Mouse (Mus musculus): ENCODE measurements around the gene Extl1. TPM values are rescaled to one million over a fixed set of nuclear protein-coding genes. Genes with fewer than 3 reads are reported as not detected.

Extl1 gene
- polyA plus RNA-seq, 1 experiment from 2014 or later, result 0.38 TPM

DNA sequence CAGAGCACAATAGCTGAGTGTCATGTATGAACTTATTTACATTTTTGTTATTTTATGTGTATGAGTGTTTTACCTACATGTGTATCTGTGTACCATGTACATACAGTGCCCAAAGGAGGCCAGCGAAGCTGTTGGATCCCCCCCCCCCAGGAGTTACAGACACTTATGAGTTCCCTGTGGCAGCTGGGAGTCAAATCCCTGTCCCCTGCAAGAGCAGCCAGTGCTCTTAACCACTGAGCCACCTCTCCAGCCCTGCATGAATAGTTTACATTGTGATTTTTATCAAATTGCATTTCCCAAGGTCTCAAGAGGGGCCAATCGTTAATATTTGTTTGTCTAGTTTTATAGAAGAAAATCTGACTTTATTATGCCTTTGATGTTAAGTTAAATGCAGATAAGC, 76.7 kb downstream of the Extl1 start:
- H3K9ac ChIP-seq (replicated peaks; ENCODE audit: low read length), result no peak overlapping the region
- H3K4me1 ChIP-seq (ENCODE audit: control insufficient read depth, insufficient read depth, low read length), result no peaks in the 10 kb centered on the region; the same call in 1 of the 2 replicates
- no peaks in the 10 kb centered on the region for H3K9me3 ChIP-seq (replicated peaks; ENCODE audit: control insufficient read depth, low read length)
- ATAC-seq (replicated peaks; ENCODE audit: insufficient number of reproducible peaks, low FRiP score, low TSS enrichment, low read depth), result no peak
- WGBS, result 73% methylated on average over 2 of the region's 2 CpGs
- DNase-seq (ENCODE audit: low spot score), result no peak
- no peaks in the 10 kb centered on the region for H3K27me3 ChIP-seq (ENCODE audit: control insufficient read depth, insufficient read depth, low read length)
- H3K36me3 ChIP-seq (replicated peaks; ENCODE audit: control insufficient read depth, insufficient read depth, low read depth, low read length), result no peaks in the 10 kb centered on the region
- no peak overlapping the region for H3K4me2 ChIP-seq (ENCODE audit: low read depth, low read length)
- H3K27ac ChIP-seq (replicated peaks; ENCODE audit: low read depth, low read length), result no peak overlapping the region; the same call in 1 of the 2 replicates
- no peak overlapping the region for H3K4me3 ChIP-seq (ENCODE audit: low read depth, low read length)

Other genes starting within 250 kb of the Extl1 start
- gene Cep85, start 196.7 kb downstream of the Extl1 start, polyA plus RNA-seq (2014; fragmentation: Nextera tagmentation; extraction: Ambion mirVana), result 27.5 and 29.4 TPM in 2 replicates
- 0.14 TPM in 2 replicates for gene Gm7534, start 180.8 kb downstream of the Extl1 start, polyA plus RNA-seq (2014; fragmentation: Nextera tagmentation; extraction: Ambion mirVana)
- gene Catsper4, start 156.5 kb downstream of the Extl1 start, polyA plus RNA-seq (2014; fragmentation: Nextera tagmentation; extraction: Ambion mirVana), result 0.14 TPM in 1 of 2 replicates, not detected in the other
- gene Cnksr1, start 145.5 kb downstream of the Extl1 start, polyA plus RNA-seq (2014; fragmentation: Nextera tagmentation; extraction: Ambion mirVana), result 0.93 and 1.1 TPM in 2 replicates
- 0.39 and 0.65 TPM in 2 replicates for gene E130218I03Rik, start 140.2 kb downstream of the Extl1 start, polyA plus RNA-seq (2014; fragmentation: Nextera tagmentation; extraction: Ambion mirVana)
- 16.5 and 18.3 TPM in 2 replicates for gene Zfp593, start 138.3 kb downstream of the Extl1 start, polyA plus RNA-seq (2014; fragmentation: Nextera tagmentation; extraction: Ambion mirVana)
- gene Gm30191, start 136.9 kb downstream of the Extl1 start, polyA plus RNA-seq (2014; fragmentation: Nextera tagmentation; extraction: Ambion mirVana), result not detected in 2 replicates
- gene Grrp1, start 129.7 kb downstream of the Extl1 start, polyA plus RNA-seq (2014; fragmentation: Nextera tagmentation; extraction: Ambion mirVana), result 5.7 and 7.7 TPM in 2 replicates
- gene Pdik1l, start 96.0 kb downstream of the Extl1 start, polyA plus RNA-seq (2014; fragmentation: Nextera tagmentation; extraction: Ambion mirVana), result 22.8 and 24.4 TPM in 2 replicates
- gene Trim63, start 68.7 kb downstream of the Extl1 start, polyA plus RNA-seq (2014; fragmentation: Nextera tagmentation; extraction: Ambion mirVana), result 0.39 TPM in 1 of 2 replicates, not detected in the other
- gene Slc30a2, start 40.7 kb downstream of the Extl1 start, polyA plus RNA-seq (2014; fragmentation: Nextera tagmentation; extraction: Ambion mirVana), result 0.07 TPM in 1 of 2 replicates, not detected in the other
- 9.4 and 9.9 TPM in 2 replicates for gene Pafah2, start 12.5 kb upstream of the Extl1 start, polyA plus RNA-seq (2014; fragmentation: Nextera tagmentation; extraction: Ambion mirVana)
- 3,252 and 3,396 TPM in 2 replicates for gene Stmn1, start 84.5 kb upstream of the Extl1 start, polyA plus RNA-seq (2014; fragmentation: Nextera tagmentation; extraction: Ambion mirVana)
- 0.87 and 0.93 TPM in 2 replicates for gene Paqr7, start 112.8 kb upstream of the Extl1 start, polyA plus RNA-seq (2014; fragmentation: Nextera tagmentation; extraction: Ambion mirVana)
- gene Aunip, start 127.1 kb upstream of the Extl1 start, polyA plus RNA-seq (2014; fragmentation: Nextera tagmentation; extraction: Ambion mirVana), result 7.0 and 8.3 TPM in 2 replicates
- 137 and 138 TPM in 2 replicates for gene Mtfr1l, start 151.5 kb upstream of the Extl1 start, polyA plus RNA-seq (2014; fragmentation: Nextera tagmentation; extraction: Ambion mirVana)
- 23.6 and 34.4 TPM in 2 replicates for gene Selenon, start 168.3 kb upstream of the Extl1 start, polyA plus RNA-seq (2014; fragmentation: Nextera tagmentation; extraction: Ambion mirVana)